In genomic region chr8:88793746-88794614, GRCm38 (mm10) we compare ENCODE assay signal across 11 mouse cellular contexts.
DNase-seq lines count a peak whose midpoint lies in the region; ATAC-seq lines count a peak whose summit lies in the region.
"Had no signal": no experiment of that assay in that cellular context is flagged by ENCODE, and none has a peak within 500 bp of the region (broad histone marks: within the 10 kb centered on the region; RNA-seq: fewer than 3 reads in every experiment).

No protein-coding gene starts in this region.

- H3K4me2 ChIP-seq in hindbrain, embryonic 13.5 days, result peak overlapping the region; percentile 32
- H3K4me2 ChIP-seq in neural tube, embryonic 15.5 days, result peak overlapping the region; percentile 41
- H3K4me2 ChIP-seq: liver, embryonic 13.5 days had no signal

- no peak for DNase-seq in frontal cortex, postnatal 10 days (ENCODE audit: low spot score in 2 of 2)
- DNase-seq in Muller cell, postnatal 12 days (ENCODE audit: inconsistent ontology term), result peak; percentile 72
- no peak for DNase-seq in cerebellum, adult 11 months
- no peak for DNase-seq in lung, postnatal 36 days
- no peak for DNase-seq in c-Kit-positive CD71-positive TER-119-positive erythroid progenitor cells, embryonic 14.5 days (ENCODE audit: low spot score)
- DNase-seq: heart, postnatal 4 days; liver, embryonic 13.5 days had no signal

- 0 out of 2 replicates have a peak, but pooled peaks have one; percentile 21 for ATAC-seq in frontal cortex, adult (ENCODE audit: low TSS enrichment)
- ATAC-seq in hindbrain, embryonic 13.5 days (ENCODE audit: low FRiP score), result peak; percentile 74
- ATAC-seq in neural tube, embryonic 15.5 days (ENCODE audit: low FRiP score), result peak; percentile 72; the same call in 1 of the 2 replicates

- H3K36me3 ChIP-seq in hindbrain, embryonic 13.5 days, result no peaks in the 10 kb centered on the region
- no peaks in the 10 kb centered on the region for H3K36me3 ChIP-seq in neural tube, embryonic 15.5 days
- H3K36me3 ChIP-seq: liver, embryonic 13.5 days had no signal

- no peak overlapping the region for H3K9ac ChIP-seq in hindbrain, embryonic 13.5 days
- H3K9ac ChIP-seq in neural tube, embryonic 15.5 days (replicated peaks), result no peak overlapping the region
- H3K9ac ChIP-seq: liver, embryonic 13.5 days had no signal

- no peaks in the 10 kb centered on the region for H3K9me3 ChIP-seq in hindbrain, embryonic 13.5 days
- no peaks in the 10 kb centered on the region for H3K9me3 ChIP-seq in neural tube, embryonic 15.5 days (replicated peaks)
- H3K9me3 ChIP-seq: liver, embryonic 13.5 days had no signal

- H3K4me1 ChIP-seq in hindbrain, embryonic 13.5 days (replicated peaks), result peaks cover 33% of the 10 kb centered on the region
- H3K4me1 ChIP-seq in neural tube, embryonic 15.5 days, result peaks cover 23% of the 10 kb centered on the region
- H3K4me1 ChIP-seq: liver, embryonic 13.5 days had no signal

- 0 out of 2 replicates have a peak, but pooled peaks cover 10% of the 10 kb centered on the region for H3K27me3 ChIP-seq in hindbrain, embryonic 13.5 days
- no peaks in the 10 kb centered on the region for H3K27me3 ChIP-seq in neural tube, embryonic 15.5 days (replicated peaks)
- H3K27me3 ChIP-seq: liver, embryonic 13.5 days had no signal

- H3K4me3 ChIP-seq in hindbrain, embryonic 13.5 days, result no peak overlapping the region
- H3K4me3 ChIP-seq in neural tube, embryonic 15.5 days (replicated peaks), result no peak overlapping the region
- H3K4me3 ChIP-seq: liver, embryonic 13.5 days had no signal

- WGBS in hindbrain, embryonic 13.5 days, result 39% methylated on average over 24 of the region's 24 CpGs
- 44% methylated on average over 24 of the region's 24 CpGs for WGBS in neural tube, embryonic 15.5 days

- H3K27ac ChIP-seq in hindbrain, embryonic 13.5 days, result peak overlapping the region; percentile 64
- H3K27ac ChIP-seq in neural tube, embryonic 15.5 days (replicated peaks), result no peak overlapping the region
- H3K27ac ChIP-seq: kidney, postnatal 0 days; liver, embryonic 13.5 days had no signal

Comparison
In these comparisons a context has a peak if more than half of its experiments do, and no peak if none do; other contexts are left out.
1. ATAC-seq: peak in every context shown above with its lines; median percentile 74 in hindbrain, embryonic 13.5 days; 72 in neural tube, embryonic 15.5 days; 21 in frontal cortex, adult.